Mouse (Mus musculus) MEL (cell line): ENCODE data around the gene Opalin.

ENCODE experiments used
- CTCF ChIP-seq, 3 experiments: IDR thresholded peaks in 2 of 3; conservative IDR thresholded peaks in 1 of 3; 2 replicates each; pipeline ENCODE4 v1.5.1; 2011 to 2012; ENCODE audit warnings: low read length in 3 of 3, low read depth in 2 of 3, mild to moderate bottlenecking in 2 of 3, improper control_type of control experiment in 1 of 3, inconsistent platforms in 1 of 3, mixed read lengths in 1 of 3, moderate library complexity in 1 of 3; ENCODE audit not compliant: control insufficient read depth in 1 of 3, insufficient read depth in 1 of 3, poor library complexity in 1 of 3, severe bottlenecking in 1 of 3
- EP300 ChIP-seq, 2 experiments: IDR thresholded peaks; 2 replicates each; pipeline ENCODE4 v1.6.1; 2011; ENCODE audit warnings: improper control_type of control experiment in 2 of 2, low read length in 2 of 2, low read depth in 1 of 2, mild to moderate bottlenecking in 1 of 2
- GATA1 ChIP-seq: IDR thresholded peaks from 2 replicates; pipeline ENCODE4 v1.6.1; 2011; ENCODE audit warnings: low read depth, low read length, improper control_type of control experiment
- HCFC1 ChIP-seq: IDR thresholded peaks from 2 replicates; pipeline ENCODE4 v1.6.1; 2012; ENCODE audit warnings: low read depth, mild to moderate bottlenecking, inconsistent platforms, low read length, improper control_type of control experiment, moderate library complexity
- MAFK ChIP-seq: IDR thresholded peaks from 2 replicates; pipeline ENCODE4 v1.6.1; 2011; ENCODE audit warnings: low read depth, mild to moderate bottlenecking, low read length, improper control_type of control experiment, borderline replicate concordance
- MAX ChIP-seq: IDR thresholded peaks from 2 replicates; pipeline ENCODE4 v1.6.1; 2011; ENCODE audit warnings: low read length, improper control_type of control experiment
- POLR2A ChIP-seq, 2 experiments: IDR thresholded peaks; 2 replicates each; pipeline ENCODE4 v1.6.1; 2011 to 2012; ENCODE audit warnings: low read length in 2 of 2, mild to moderate bottlenecking in 2 of 2, control low read depth in 1 of 2, improper control_type of control experiment in 1 of 2, low read depth in 1 of 2, moderate library complexity in 1 of 2; ENCODE audit not compliant: control insufficient read depth in 1 of 2, insufficient read depth in 1 of 2, poor library complexity in 1 of 2
- RAD21 ChIP-seq: IDR thresholded peaks from 2 replicates; pipeline ENCODE4 v1.6.1; 2011; ENCODE audit warnings: mild to moderate bottlenecking, low read depth, low read length, improper control_type of control experiment
- TAL1 ChIP-seq: IDR thresholded peaks from 2 replicates; pipeline ENCODE4 v1.6.1; 2012; ENCODE audit warnings: mild to moderate bottlenecking, inconsistent platforms, low read length, moderate library complexity, mixed read lengths
- ZKSCAN1 ChIP-seq: IDR thresholded peaks from 2 replicates; pipeline ENCODE4 v1.6.1; 2012; ENCODE audit warnings: low read depth, mild to moderate bottlenecking, inconsistent platforms, low read length, improper control_type of control experiment, moderate library complexity
- ZMIZ1 ChIP-seq: IDR thresholded peaks from 2 replicates; pipeline ENCODE4 v1.6.1; 2012; ENCODE audit warnings: low read depth, mild to moderate bottlenecking, inconsistent platforms, low read length, improper control_type of control experiment, moderate library complexity
- ZNF384 ChIP-seq: IDR thresholded peaks from 2 replicates; pipeline ENCODE4 v1.6.1; 2012; ENCODE audit warnings: low read depth, mild to moderate bottlenecking, inconsistent platforms, low read length, improper control_type of control experiment

DNA sequence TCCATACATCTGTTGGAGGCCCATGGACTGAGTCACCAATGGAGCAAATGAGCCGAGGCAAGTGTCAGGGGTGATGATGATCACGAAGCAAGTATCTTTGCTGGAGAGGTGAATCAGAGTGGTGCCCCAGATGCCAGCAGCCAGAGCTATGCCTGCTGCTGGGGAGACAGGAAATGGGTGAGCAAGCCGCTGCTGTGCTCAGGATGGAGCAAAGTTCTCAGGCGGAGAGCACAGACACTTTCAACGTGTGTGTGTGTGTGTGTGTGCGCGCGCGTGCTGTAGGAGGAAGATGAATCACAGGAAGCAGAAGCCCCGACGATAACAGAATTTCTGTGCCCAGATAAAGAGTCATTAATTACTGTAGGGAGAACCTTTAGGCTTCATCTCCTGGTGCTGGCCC, 45.9 kb downstream of the Opalin start:
- no peak for TF ChIP-seq RAD21
- no peak for TF ChIP-seq MAFK
- no peak for TF ChIP-seq CTCF (IDR thresholded peaks at IDR 0.05 in 2 of 3, conservative IDR thresholded peaks at IDR 0.05 in 1 of 3; ENCODE audit: control insufficient read depth in 1 of 3, insufficient read depth in 1 of 3, low read depth in 2 of 3, low read length in 3 of 3, poor library complexity in 1 of 3, severe bottlenecking in 1 of 3)
- no peak for TF ChIP-seq ZNF384
- TF ChIP-seq ZMIZ1: no peak
- peak; percentile 38; the same call in 1 of the 2 replicates for TF ChIP-seq GATA1
- no peak for TF ChIP-seq POLR2A (IDR thresholded peaks at IDR 0.05; ENCODE audit: control insufficient read depth in 1 of 2, insufficient read depth in 1 of 2, low read depth in 1 of 2, low read length in 2 of 2, poor library complexity in 1 of 2)
- TF ChIP-seq EP300 (IDR thresholded peaks at IDR 0.05; ENCODE audit: low read depth in 1 of 2, low read length in 2 of 2): peak; percentile 48 to 55
- TF ChIP-seq TAL1: no peak
- no peak for TF ChIP-seq ZKSCAN1
- TF ChIP-seq HCFC1: no peak
- no peak for TF ChIP-seq MAX
